Mouse (Mus musculus) brain, embryonic 14.5 days (tissue): Measurements from ENCODE around the gene Micall1.

Source experiments
- CTCF ChIP-seq: fragments of 200-500 bp; IDR thresholded peaks from 2 replicates; pipeline ENCODE4 v1.5.1; 2012; ENCODE audit warnings: inconsistent platforms, mild to moderate bottlenecking, moderate library complexity, borderline replicate concordance; ENCODE audit not compliant: insufficient read depth, insufficient read length; ENCODE audit errors: extremely low read depth
- POLR2A ChIP-seq: fragments of 200-500 bp; IDR thresholded peaks from 2 replicates; pipeline ENCODE4 v1.6.1; 2012; ENCODE audit warnings: mild to moderate bottlenecking, inconsistent platforms, borderline replicate concordance; ENCODE audit not compliant: poor library complexity, insufficient read depth, insufficient read length, severe bottlenecking; ENCODE audit errors: extremely low read depth

DNA sequence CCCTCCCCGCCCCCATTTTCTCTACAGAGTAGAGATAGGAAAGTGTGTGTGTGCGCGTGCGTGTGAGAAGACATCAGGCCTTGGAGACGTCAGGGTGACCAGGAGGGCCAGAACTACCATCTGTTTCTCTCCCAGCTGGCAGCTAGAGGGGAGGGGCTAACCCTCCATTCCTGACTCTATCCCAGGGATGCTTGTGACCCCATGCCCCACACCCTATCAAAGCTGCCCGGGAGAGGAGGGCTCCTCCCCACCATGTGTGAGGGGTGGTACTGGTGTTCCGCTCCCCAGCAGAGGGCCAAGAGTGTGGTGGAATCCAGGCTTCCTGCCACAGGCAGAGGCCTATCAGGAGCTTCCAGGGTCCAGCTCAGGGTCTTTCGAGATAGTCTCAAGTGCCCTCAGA, 58.0 kb downstream of the Micall1 start:
- TF ChIP-seq POLR2A: no peak
- no peak for TF ChIP-seq CTCF
